Mouse (Mus musculus) ES-E14 (cell line): ENCODE data around the gene Ppdpf. TPM values are rescaled to one million over a fixed set of nuclear protein-coding genes. Genes with fewer than 3 reads are reported as not detected.
A peak's percentile ranks its signal among the peaks of the same experiment; 100 is the strongest.

Experiments
- DNase-seq: peaks from one replicate; pipeline ENCODE4 v3.0.0-alpha.2; 2013; ENCODE audit warnings: low read depth, low spot score
- H3K27ac ChIP-seq: 2 replicates; pipeline ENCODE4 v1.5.1; 2012; ENCODE audit warnings: low read depth, mild to moderate bottlenecking, low read length, moderate library complexity, mixed read lengths; ENCODE audit not compliant: poor library complexity, insufficient read depth, severe bottlenecking
- H3K36me3 ChIP-seq: 2 replicates; pipeline ENCODE4 v1.6.1; 2012; ENCODE audit warnings: mild to moderate bottlenecking, low read length, moderate library complexity, mixed read lengths; ENCODE audit not compliant: control insufficient read depth, poor library complexity, insufficient read depth, severe bottlenecking
- H3K4me1 ChIP-seq, 2 experiments: fragments of 150-350 bp in 1 of 2; sonication (generic) in 1 of 2; 2 replicates each; pipeline ENCODE4 v1.6.1; 2012; ENCODE audit warnings: low read length in 2 of 2, mild to moderate bottlenecking in 1 of 2, mixed read lengths in 1 of 2; ENCODE audit not compliant: control insufficient read depth in 2 of 2, insufficient read depth in 2 of 2, poor library complexity in 1 of 2
- H3K4me3 ChIP-seq, 2 experiments: fragments of 150-350 bp in 1 of 2; sonication (generic) in 1 of 2; 2 replicates each; pipeline ENCODE4 v1.5.1; 2012; ENCODE audit warnings: low read length in 2 of 2, low read depth in 1 of 2, mild to moderate bottlenecking in 1 of 2, mixed read lengths in 1 of 2; ENCODE audit not compliant: insufficient read depth in 1 of 2, poor library complexity in 1 of 2, severe bottlenecking in 1 of 2
- H3K9ac ChIP-seq: 2 replicates; pipeline ENCODE4 v1.6.1; 2012; ENCODE audit warnings: low read depth, mild to moderate bottlenecking, low read length, mixed read lengths; ENCODE audit not compliant: poor library complexity, insufficient read depth, severe bottlenecking
- H3K9me3 ChIP-seq: fragments of 150-350 bp; sonication (generic); 2 replicates; pipeline ENCODE4 v1.6.1; 2012; ENCODE audit warnings: low read depth, mild to moderate bottlenecking, low read length; ENCODE audit not compliant: control insufficient read depth, insufficient read depth
- CHD2 ChIP-seq: IDR thresholded peaks from 2 replicates; pipeline ENCODE4 v1.6.1; 2014; ENCODE audit warnings: mild to moderate bottlenecking, low read depth, low read length, inconsistent platforms
- HCFC1 ChIP-seq: IDR thresholded peaks from 2 replicates; pipeline ENCODE4 v1.6.1; 2012; ENCODE audit warnings: low read length, inconsistent platforms, borderline replicate concordance; ENCODE audit not compliant: insufficient read depth
- MAFK ChIP-seq: IDR thresholded peaks from 2 replicates; pipeline ENCODE4 v1.6.1; 2014; ENCODE audit warnings: mild to moderate bottlenecking, low read depth, low read length, inconsistent platforms; ENCODE audit not compliant: insufficient read depth
- ZC3H11A ChIP-seq: IDR thresholded peaks from 2 replicates; pipeline ENCODE4 v1.6.1; 2012; ENCODE audit warnings: low read depth, mild to moderate bottlenecking, inconsistent platforms, low read length, borderline replicate concordance
- ZNF384 ChIP-seq: IDR thresholded peaks from 2 replicates; pipeline ENCODE4 v1.6.1; 2012; ENCODE audit warnings: low read depth, low read length, inconsistent platforms
- in situ Hi-C, 2 experiments: fragments of 600-800 bp; cut with MboI; formaldehyde crosslinking; loops; one replicate each; pipeline ENCODE4 v1.15.1; 2025; ENCODE audit warnings: low sequenced_read_pairs in 2 of 2, inconsistent platforms in 1 of 2; ENCODE audit not compliant: unreplicated experiment in 2 of 2
- total RNA-seq: library from RNA; depleted of rRNA; stranded (reverse); fragments of 300-350 nt; gene quantifications from 2 replicates; pipeline ENCODE4 v1.2.3, GENCODE M21; 2012

The Ppdpf gene
- total RNA-seq, 1 experiment, result 71.8 TPM

- no peak for TF ChIP-seq MAFK
- TF ChIP-seq HCFC1, result no peak
- TF ChIP-seq ZC3H11A, result no peak
- TF ChIP-seq CHD2, result no peak
- TF ChIP-seq ZNF384, result no peak
- no peaks in the 10 kb centered on the region for H3K36me3 ChIP-seq
- H3K9ac ChIP-seq, result no peak overlapping the region
- H3K4me1 ChIP-seq, result peaks cover 0 to 7% of the 10 kb centered on the region in 2 experiments; a peak in 2 of 4 replicates
- DNase-seq, result no peak
- no peak overlapping the region for H3K27ac ChIP-seq
- no peak overlapping the region for H3K4me3 ChIP-seq
- H3K9me3 ChIP-seq, result no peaks in the 10 kb centered on the region
- in situ Hi-C loops, result no loop called here
Measured at GRCm38 (mm10) chr2:181144675-181145074, 42.4 kb upstream of the Ppdpf start.

GRCm38 (mm10) chr2:181146976-181147545, 40.0 kb upstream of the Ppdpf start:
- peaks cover 0 to 7% of the 10 kb centered on the region in 2 experiments; a peak in 2 of 4 replicates for H3K4me1 ChIP-seq
- in situ Hi-C loops, result no loop called here

GRCm38 (mm10) chr2:181147546-181148317, 39.3 kb upstream of the Ppdpf start:
- Histone ChIP-seq H3K4me3 (peak overlapping the region; percentile 67 to 74), H3K9ac (peak overlapping the region; percentile 62), H3K9me3 (no peaks in the 10 kb centered on the region), H3K36me3 (no peaks in the 10 kb centered on the region), H3K4me1 (peaks cover 0 to 7% of the 10 kb centered on the region in 2 experiments; a peak in 2 of 4 replicates), H3K27ac (no peak overlapping the region)
- no peak for DNase-seq
- in situ Hi-C loops, result no loop called here
- TF ChIP-seq MAFK, result no peak
- TF ChIP-seq ZC3H11A, result no peak
- no peak for TF ChIP-seq HCFC1
- TF ChIP-seq CHD2, result no peak
- no peak for TF ChIP-seq ZNF384

More at GRCm38 (mm10) chr2:181146976-181147545, 40.0 kb upstream of the Ppdpf start:
- Histone ChIP-seq H3K9me3 (no peaks in the 10 kb centered on the region), H3K27ac (no peak overlapping the region), H3K36me3 (no peaks in the 10 kb centered on the region), H3K9ac (no peak overlapping the region), H3K4me3 (peak overlapping the region; percentile 67 to 74)
- TF ChIP-seq MAFK, result no peak
- TF ChIP-seq HCFC1, result no peak
- TF ChIP-seq CHD2, result no peak
- TF ChIP-seq ZNF384, result no peak
- no peak for TF ChIP-seq ZC3H11A
- no peak for DNase-seq

GRCm38 (mm10) chr2:181148318-181148955, 38.6 kb upstream of the Ppdpf start:
- Histone ChIP-seq H3K9me3 (no peaks in the 10 kb centered on the region), H3K9ac (peak overlapping the region; percentile 18), H3K4me1 (peaks cover 0 to 7% of the 10 kb centered on the region in 2 experiments; a peak in 2 of 4 replicates), H3K4me3 (peak overlapping the region; percentile 67 to 74), H3K27ac (no peak overlapping the region), H3K36me3 (no peaks in the 10 kb centered on the region)
- in situ Hi-C loops, result no loop called here
- no peak for DNase-seq
- TF ChIP-seq CHD2 (no peak), ZNF384 (no peak), ZC3H11A (no peak), MAFK (no peak), HCFC1 (no peak)
